Mouse (Mus musculus): Measurements from ENCODE around the gene Ltbp2. TPM values are rescaled to one million over a fixed set of nuclear protein-coding genes. Genes with fewer than 3 reads are reported as not detected.
A peak's percentile ranks its signal among the peaks of the same experiment; 100 is the strongest.

Ltbp2 gene
- polyA plus RNA-seq, 1 experiment, result 8.1 TPM

DNA sequence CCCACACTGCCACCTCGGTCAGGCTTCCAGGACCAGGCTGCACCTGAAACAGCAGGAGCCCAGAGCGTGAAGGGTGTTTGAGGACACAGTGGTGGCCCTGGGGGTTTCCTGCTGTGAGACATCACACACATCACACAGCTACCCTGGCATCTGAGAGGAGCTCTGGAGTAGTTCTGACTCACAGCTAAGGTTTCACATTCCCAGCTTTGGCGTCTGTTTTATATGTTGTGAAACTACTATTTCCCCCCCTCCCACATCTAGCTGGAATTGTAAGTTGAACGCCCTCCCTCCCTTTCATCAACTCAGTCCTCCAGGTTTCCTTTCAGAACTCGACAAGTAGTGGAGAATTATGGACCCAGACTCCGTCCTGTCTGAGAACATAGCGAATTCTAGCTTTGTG lies 111.6 kb downstream of the Ltbp2 start:
- Histone ChIP-seq H3K4me3 (ENCODE audit: low read depth, low read length) (no peak overlapping the region), H3K27ac (ENCODE audit: insufficient read depth, low read depth, low read length) (no peak overlapping the region), H3K4me1 (ENCODE audit: control insufficient read depth, insufficient read depth, insufficient read length, low read length) (no peaks in the 10 kb centered on the region), H3K36me3 (ENCODE audit: control insufficient read depth, insufficient read depth, low read length) (peaks cover 27% of the 10 kb centered on the region), H3K27me3 (ENCODE audit: control insufficient read depth, insufficient read depth, low read length) (no peaks in the 10 kb centered on the region)
- WGBS, result 93% methylated on average over 7 of the region's 7 CpGs
- no peak for TF ChIP-seq CTCF (IDR thresholded peaks at IDR 0.05; ENCODE audit: extremely low read depth, insufficient read length, insufficient replicate concordance, low read depth, low read length)
- no peak for TF ChIP-seq POLR2A (IDR thresholded peaks at IDR 0.05; ENCODE audit: low read depth, low read length)

- H3K27ac ChIP-seq (ENCODE audit: insufficient read depth, low read depth, low read length), result no peak overlapping the region
- H3K4me3 ChIP-seq (ENCODE audit: low read depth, low read length), result no peak overlapping the region
- no peaks in the 10 kb centered on the region for H3K27me3 ChIP-seq (ENCODE audit: control insufficient read depth, insufficient read depth, low read length)
- WGBS, result 81% methylated on average over 13 of the region's 13 CpGs
- no peaks in the 10 kb centered on the region for H3K4me1 ChIP-seq (ENCODE audit: control insufficient read depth, insufficient read depth, insufficient read length, low read length)
- TF ChIP-seq POLR2A (IDR thresholded peaks at IDR 0.05; ENCODE audit: low read depth, low read length), result no peak
- TF ChIP-seq CTCF (IDR thresholded peaks at IDR 0.05; ENCODE audit: extremely low read depth, insufficient read length, insufficient replicate concordance, low read depth, low read length), result no peak
- H3K36me3 ChIP-seq (ENCODE audit: control insufficient read depth, insufficient read depth, low read length), result peaks cover 28% of the 10 kb centered on the region
Observed at GRCm38 (mm10) chr12:84763577-84764218, 112.6 kb downstream of the Ltbp2 start.

- 70% methylated on average over 5 of the region's 5 CpGs for WGBS
- Histone ChIP-seq H3K36me3 (ENCODE audit: control insufficient read depth, insufficient read depth, low read length) (peaks cover 36% of the 10 kb centered on the region), H3K27ac (ENCODE audit: insufficient read depth, low read depth, low read length) (peak overlapping the region; percentile 57), H3K4me1 (ENCODE audit: control insufficient read depth, insufficient read depth, insufficient read length, low read length) (no peaks in the 10 kb centered on the region), H3K27me3 (ENCODE audit: control insufficient read depth, insufficient read depth, low read length) (no peaks in the 10 kb centered on the region), H3K4me3 (ENCODE audit: low read depth, low read length) (no peak overlapping the region)
- TF ChIP-seq POLR2A (IDR thresholded peaks at IDR 0.05; ENCODE audit: low read depth, low read length), result no peak
- no peak for TF ChIP-seq CTCF (IDR thresholded peaks at IDR 0.05; ENCODE audit: extremely low read depth, insufficient read length, insufficient replicate concordance, low read depth, low read length)
Observed at GRCm38 (mm10) chr12:84762532-84762931, 113.8 kb downstream of the Ltbp2 start.

GRCm38 (mm10) chr12:84759063-84759462 lies 117.3 kb downstream of the Ltbp2 start:
- peaks cover 37% of the 10 kb centered on the region for H3K36me3 ChIP-seq (ENCODE audit: control insufficient read depth, insufficient read depth, low read length)
- no peaks in the 10 kb centered on the region for H3K27me3 ChIP-seq (ENCODE audit: control insufficient read depth, insufficient read depth, low read length)

DNA sequence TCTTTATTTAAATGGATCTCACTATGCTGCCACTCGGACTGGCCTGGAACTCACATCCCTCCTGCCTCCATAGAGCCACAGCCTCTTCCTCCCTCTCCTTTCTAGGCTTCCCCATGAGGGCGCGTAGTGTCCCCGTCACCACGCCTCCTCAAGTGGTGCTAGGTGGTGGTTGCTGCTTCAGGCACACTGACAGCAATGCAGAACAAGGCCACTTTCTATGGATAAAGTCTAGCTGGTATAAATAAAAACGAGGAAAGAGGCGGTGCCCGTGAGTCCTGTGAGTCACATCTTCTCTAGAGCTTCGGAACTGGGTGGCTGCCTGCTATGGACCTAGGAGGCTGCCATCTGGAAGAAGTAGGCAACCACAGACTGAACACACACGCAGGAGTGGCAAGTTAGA lies 120.3 kb downstream of the Ltbp2 start:
- 92% methylated on average over 10 of the region's 10 CpGs for WGBS
- H3K36me3 ChIP-seq (ENCODE audit: control insufficient read depth, insufficient read depth, low read length), result peaks cover 31% of the 10 kb centered on the region
- no peak overlapping the region for H3K27ac ChIP-seq (ENCODE audit: insufficient read depth, low read depth, low read length)
- TF ChIP-seq CTCF (IDR thresholded peaks at IDR 0.05; ENCODE audit: extremely low read depth, insufficient read length, insufficient replicate concordance, low read depth, low read length) (no peak), POLR2A (IDR thresholded peaks at IDR 0.05; ENCODE audit: low read depth, low read length) (no peak)
- H3K4me1 ChIP-seq (ENCODE audit: control insufficient read depth, insufficient read depth, insufficient read length, low read length), result 0 out of 2 replicates have a peak, but pooled peaks cover 2% of the 10 kb centered on the region
- H3K27me3 ChIP-seq (ENCODE audit: control insufficient read depth, insufficient read depth, low read length), result no peaks in the 10 kb centered on the region
- H3K4me3 ChIP-seq (ENCODE audit: low read depth, low read length), result no peak overlapping the region

More at GRCm38 (mm10) chr12:84759063-84759462, 117.3 kb downstream of the Ltbp2 start:
- H3K4me1 ChIP-seq (ENCODE audit: control insufficient read depth, insufficient read depth, insufficient read length, low read length), result no peaks in the 10 kb centered on the region
- H3K4me3 ChIP-seq (ENCODE audit: low read depth, low read length), result no peak overlapping the region
- TF ChIP-seq CTCF (IDR thresholded peaks at IDR 0.05; ENCODE audit: extremely low read depth, insufficient read length, insufficient replicate concordance, low read depth, low read length), result no peak
- TF ChIP-seq POLR2A (IDR thresholded peaks at IDR 0.05; ENCODE audit: low read depth, low read length), result no peak
- WGBS, result 90% methylated on average over 2 of the region's 2 CpGs
- no peak overlapping the region for H3K27ac ChIP-seq (ENCODE audit: insufficient read depth, low read depth, low read length)

DNA sequence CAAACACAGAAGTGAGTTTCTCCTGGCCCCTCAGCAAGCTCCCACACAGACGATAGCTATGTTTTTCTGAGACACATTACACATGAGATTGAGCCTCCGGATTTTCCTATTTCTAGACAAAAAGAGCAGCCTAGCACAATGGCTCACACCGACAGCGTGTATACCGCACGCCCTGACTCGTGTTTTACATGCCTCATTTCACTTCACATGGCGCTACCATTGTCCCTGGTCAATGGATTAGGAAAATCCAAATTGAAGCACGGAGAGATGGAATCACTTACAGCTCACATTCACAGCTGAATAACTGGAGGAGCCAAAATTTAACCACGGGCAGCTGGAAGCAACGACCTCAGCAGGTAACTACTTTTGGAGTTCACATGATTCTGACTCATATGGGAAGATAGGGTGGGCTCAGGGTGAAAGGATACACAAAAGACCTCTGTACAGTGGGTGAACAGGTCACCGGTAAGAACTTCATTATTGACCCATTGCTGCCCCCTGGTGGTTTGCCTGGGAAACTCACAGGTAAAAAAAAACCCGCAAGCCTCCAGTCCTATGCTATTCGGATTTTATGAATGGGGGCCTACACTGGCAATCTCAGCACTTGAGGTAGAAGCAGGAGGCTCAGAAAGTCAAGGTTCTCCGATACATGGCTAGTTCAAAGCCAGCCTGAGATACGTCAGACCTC lies 121.2 kb downstream of the Ltbp2 start:
- TF ChIP-seq POLR2A (IDR thresholded peaks at IDR 0.05; ENCODE audit: low read depth, low read length) (no peak), CTCF (IDR thresholded peaks at IDR 0.05; ENCODE audit: extremely low read depth, insufficient read length, insufficient replicate concordance, low read depth, low read length) (peak; percentile 53; the same call in 1 of the 2 replicates)
- no peaks in the 10 kb centered on the region for H3K27me3 ChIP-seq (ENCODE audit: control insufficient read depth, insufficient read depth, low read length)
- H3K27ac ChIP-seq (ENCODE audit: insufficient read depth, low read depth, low read length), result no peak overlapping the region
- 0 out of 2 replicates have a peak, but pooled peaks cover 2% of the 10 kb centered on the region for H3K4me1 ChIP-seq (ENCODE audit: control insufficient read depth, insufficient read depth, insufficient read length, low read length)
- WGBS, result 69% methylated on average over 16 of the region's 16 CpGs
- H3K36me3 ChIP-seq (ENCODE audit: control insufficient read depth, insufficient read depth, low read length), result peaks cover 26% of the 10 kb centered on the region
- no peak overlapping the region for H3K4me3 ChIP-seq (ENCODE audit: low read depth, low read length)

All from small intestine, adult 2 months (tissue).